Mouse (Mus musculus) layer of hippocampus, postnatal 14 days (tissue): Measurements from ENCODE around the gene Epb42. TPM values are rescaled to one million over a fixed set of nuclear protein-coding genes. Genes with fewer than 3 reads are reported as not detected.
"Not testable (repeated sequence)": the region's sequence is repeated elsewhere in the genome, so short reads cannot be mapped to it uniquely, and the experiment has no call there.

Experiments used
- DNase-seq, 2 experiments: peaks; one replicate each; pipeline ENCODE4 v3.0.0; 2021 to 2022; ENCODE audit warnings: low spot score in 2 of 2, mixed read lengths in 1 of 2
- long read RNA-seq, 2 experiments: library from polyadenylated mRNA; stranded (forward); transcript quantifications; one replicate each; pipeline ENCODE4 v2.0.0; 2021
- total RNA-seq, 2 experiments: library from RNA; stranded (reverse); gene quantifications; 2 replicates each; pipeline ENCODE4 v1.2.3; 2021

Epb42 gene
- not detected for total RNA-seq
- long read RNA-seq, experiment 1 = 0 reads
- long read RNA-seq, experiment 2 = 0 reads

DNA sequence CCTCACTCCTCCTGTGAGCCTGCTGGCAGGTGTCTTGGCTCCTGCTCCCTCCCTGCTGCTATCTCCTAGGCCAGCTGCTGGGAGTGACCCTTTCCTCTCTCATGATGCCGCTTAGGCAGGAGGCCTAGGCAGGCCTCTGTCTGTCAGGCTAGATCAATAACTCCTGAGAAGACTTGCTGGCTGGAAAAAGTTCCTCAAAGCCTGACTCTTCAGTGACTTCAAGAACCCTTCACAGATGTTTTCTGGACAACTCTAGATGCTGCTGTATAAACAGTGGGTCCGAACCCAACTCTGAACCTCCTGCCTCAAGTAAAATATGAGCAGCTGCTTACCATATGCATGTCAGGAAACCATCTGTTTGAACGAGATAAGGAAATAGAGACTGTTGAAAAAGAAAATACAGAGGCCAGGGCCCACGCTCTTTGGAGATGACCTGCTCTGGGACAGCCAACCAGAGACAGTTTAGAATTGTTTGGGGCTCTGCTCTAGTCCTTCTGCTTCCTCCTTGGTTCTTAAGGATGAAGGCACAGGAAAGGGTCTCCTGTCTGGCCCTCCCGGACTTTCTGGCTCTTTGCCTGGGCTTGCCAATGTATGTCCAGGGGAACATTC is at the start of gene Epb42:
Gene Epb42, minus strand, starts transcription at position 340 of the 609 bp plus-strand sequence.
- no peak for DNase-seq

DNA sequence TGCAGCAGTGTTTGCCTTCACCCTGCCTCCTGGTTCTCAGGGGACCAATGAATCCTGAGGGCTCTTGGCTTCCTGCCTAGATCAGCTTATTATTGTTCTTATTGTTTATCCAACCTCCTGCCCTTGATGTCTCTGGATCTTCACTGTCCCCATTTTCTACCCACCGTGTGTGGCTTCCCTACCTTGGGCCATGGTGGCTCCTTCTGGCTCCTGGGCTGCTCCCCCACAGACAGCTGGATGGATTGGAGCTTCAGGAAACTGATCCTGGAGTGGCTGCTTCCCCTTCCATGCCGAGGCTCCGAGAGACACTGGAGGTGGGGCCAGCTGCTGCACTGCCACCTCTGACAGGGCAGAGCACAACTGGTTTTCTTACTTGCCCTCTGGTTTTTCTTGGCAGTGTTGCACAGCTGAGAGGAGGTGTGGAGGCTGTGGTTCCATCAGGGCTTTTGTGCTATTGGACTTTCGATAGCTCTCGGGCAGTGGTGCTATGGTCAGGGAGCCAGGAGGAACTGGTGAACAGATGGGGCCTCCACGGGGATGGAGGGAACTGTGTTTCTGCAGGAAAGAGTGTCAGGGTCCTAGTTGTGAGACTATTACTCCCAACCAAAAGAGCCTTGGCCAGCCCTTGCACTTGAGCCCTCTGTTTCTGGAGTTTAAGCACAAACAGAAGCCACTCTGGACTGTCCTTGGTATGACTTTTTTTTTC is 48.8 kb upstream of the Epb42 start, which contains the start of gene Tgm5:
Gene Tgm5, minus strand, starts transcription at position 362 of the 706 bp plus-strand sequence.
- no peak for DNase-seq

DNA sequence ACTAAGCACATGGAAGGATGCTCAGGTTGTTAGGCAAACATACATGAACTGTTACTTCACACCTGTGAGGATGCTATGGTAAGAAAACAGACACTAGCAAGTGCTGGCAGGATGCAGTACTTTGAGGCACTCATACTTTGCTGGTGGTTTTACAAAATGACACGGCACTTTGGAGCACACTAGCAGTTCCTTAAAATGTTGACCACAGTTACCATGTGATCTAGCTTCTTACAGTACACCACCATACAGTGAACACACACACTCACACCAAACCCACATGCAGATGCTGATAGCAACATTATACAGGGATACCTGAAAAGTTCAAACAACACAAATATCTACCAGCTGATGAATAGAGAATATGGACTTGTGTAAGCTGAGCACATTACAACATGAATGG is 45.8 kb upstream of the Epb42 start:
- DNase-seq = no peak

DNA sequence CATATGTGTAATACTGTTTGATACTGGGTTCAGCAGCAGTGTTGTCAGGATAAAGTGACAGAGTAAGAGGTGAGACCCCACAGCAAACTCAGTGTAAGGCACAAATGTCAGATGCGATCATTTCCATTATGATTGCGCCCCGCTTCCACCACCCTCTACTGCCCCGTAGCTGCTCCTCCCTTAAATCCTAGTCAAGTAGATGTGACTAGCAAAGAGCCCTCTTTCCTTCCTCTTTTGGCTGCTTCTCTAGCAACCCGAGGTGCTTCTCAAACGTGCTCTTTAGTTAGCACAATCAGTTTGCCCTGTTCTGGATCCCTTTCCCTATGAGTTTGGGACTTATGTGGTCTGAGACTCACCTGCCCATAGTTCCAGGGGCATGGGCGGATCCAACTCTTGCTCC is 37.9 kb upstream of the Epb42 start:
- no peak for DNase-seq

DNA sequence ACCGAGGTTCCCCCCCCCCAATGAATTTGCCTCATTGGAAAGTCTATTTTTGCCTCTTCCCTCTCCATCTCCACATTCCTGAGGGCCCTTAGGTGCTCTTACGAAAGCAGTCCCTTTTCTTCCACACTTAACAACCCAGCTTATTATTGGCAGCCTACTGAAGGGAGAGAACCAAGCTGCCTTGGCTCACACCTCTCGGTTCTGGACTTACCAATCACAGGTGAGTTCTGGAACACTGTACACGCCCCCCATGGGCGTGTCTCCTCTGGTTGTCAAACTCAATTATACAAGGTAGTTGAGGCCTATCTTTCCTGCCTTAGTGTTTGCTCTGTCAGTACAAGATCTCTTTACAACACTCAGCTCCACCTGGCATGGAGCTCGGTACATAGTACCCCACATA is 35.0 kb upstream of the Epb42 start:
- DNase-seq = no peak

DNA sequence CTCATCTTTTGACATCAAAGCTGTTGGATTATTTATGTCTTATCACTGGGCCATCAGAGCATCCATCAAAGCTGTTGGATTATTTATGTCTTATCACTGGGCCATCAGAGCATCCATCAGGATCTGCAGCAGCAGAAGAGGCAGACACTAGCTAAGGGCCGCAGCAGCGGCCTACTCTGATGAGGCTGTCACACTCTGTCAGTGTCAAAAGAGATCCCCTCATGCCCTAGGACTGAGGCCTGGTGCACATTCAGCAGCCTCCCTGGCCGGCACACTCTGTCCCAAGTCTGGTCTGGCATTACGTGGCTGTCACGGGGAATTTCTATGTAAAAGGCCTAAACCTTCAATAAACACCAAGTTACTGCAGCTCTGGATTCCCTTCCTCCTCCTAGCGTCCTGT is 32.6 kb upstream of the Epb42 start:
- DNase-seq = no peak

DNA sequence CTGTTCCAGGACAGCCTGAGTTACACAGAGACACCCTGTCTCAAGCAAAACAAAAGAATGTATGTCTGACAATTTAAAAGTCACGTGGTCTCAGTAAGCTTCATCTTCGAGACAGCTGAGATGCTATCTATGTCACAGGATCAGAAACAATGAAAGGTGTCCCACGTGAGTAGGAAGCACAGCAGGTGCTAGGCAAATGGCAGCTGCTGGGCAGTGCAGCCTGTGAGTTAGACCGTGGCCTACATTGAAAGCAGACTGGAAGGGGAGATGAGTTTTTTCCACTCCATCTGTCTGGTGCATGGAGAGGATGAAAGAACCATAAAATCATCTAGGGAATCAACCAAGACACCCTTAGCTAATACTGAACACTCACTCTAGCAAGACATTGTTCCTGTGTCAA is 30.2 kb upstream of the Epb42 start:
- no peak for DNase-seq

DNA sequence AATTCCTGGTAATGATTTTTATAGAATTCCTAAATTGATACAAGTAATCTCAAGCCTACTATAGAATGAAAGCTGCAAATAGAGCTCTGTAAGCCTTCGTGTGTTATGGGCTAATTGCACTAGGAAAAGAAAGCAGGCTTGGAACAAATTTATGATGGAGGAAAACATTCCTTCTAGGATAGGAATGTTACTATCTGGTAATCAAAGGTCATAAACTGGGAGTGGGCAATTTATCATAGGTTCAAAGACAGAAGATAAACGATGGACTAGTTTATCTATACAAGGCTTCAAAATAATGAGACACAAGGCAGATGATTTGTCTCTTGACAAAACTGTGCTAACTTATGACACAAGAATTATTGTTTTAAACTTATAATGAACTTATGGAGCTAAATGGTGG is 24.4 kb upstream of the Epb42 start:
- no peak for DNase-seq

DNA sequence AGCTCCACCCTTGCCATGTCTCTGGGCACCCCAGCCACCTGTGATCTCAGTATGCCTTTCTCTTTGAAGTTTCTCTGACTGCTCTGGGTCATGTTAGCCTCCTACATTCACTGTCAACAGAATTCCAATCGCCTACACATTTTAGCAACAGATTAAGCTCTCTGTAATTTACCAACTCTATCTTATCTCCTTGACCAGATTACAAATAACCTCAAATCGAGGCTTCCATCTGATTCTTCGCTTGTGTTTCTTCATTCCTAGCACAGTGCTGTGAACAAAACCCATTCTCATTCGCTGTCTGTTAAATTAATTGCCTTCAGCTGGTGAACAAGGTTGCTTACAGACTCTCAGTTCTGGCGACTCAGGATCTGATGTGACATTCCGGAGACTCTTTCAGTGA is 21.1 kb upstream of the Epb42 start:
- DNase-seq = no peak

DNA sequence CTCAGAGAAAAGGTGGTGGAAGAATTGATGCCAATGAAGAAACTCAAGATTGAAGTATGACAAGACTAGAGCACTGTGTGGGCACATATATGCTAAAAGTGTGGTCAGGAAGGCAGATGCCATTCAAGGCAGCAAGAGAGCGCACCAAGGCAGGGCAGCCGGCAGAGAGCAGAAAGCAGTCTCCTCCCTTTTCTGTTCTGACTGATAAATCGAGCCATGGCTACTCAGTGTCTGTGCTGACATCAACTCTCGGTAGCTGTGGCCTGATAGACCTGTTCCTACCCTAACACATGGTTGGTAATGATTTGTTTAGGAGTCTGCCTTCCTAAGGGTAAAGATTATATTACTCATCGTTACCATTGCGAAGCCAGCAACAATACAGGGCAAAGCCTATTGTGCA is 19.0 kb upstream of the Epb42 start:
- DNase-seq = no peak

DNA sequence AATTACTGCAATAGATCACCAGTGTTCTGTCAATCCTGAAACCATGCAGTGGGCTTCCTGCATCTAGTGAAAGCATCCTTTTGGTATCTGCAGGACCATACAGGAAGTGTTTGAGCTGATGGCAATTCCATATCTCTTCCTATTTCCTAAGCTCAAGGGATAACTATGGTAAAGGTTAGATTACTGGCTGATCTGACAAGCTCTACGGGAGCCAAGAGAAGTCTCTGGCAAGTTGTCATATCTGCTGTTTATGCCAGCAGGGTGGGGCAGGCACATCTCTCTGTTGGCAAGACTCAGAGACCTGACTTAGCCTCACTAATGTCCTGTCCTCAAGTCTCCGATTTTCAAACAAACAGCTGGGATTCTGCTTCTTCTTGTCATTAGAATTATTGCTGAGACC is 17.2 kb upstream of the Epb42 start:
- no peak for DNase-seq

DNA sequence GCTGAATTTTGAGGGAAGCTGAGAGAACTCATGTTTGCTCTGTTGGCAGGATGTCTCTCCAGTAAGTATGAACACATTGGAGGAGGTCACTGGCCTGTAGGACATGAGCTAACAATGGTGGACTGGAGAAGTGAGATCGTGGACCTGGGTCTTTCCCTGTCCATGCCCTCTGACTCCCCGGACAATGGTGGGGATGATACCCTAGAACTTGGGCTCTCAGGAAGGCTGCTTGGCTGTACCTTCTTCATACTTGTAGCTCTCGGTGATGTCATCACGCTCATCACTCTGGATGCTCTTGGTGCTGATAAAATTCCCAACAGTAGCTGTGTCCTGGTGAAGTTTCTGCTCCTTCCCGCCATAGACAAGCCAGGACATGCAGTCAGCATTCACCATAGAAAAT is 15.3 kb upstream of the Epb42 start:
- no peak for DNase-seq

DNA sequence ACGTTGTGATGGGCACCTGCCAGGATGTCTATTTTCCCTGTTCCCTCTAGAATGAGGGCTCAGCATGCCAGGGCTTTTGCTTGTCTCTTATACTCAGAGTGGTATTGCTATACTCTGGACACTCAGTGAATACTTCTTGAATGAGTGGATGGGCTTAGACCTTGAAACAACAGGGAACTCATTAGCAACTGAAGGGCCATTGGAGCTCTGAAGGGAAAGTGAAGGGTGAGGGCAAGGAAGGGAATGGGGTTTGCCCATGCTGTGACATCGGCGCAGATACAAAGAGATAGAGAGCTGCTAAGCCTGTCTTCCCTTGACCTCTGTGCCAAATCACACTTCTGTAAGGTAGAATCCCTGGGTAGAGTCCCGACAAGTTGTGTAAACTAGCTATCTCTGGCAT is 8.8 kb upstream of the Epb42 start:
- DNase-seq = no peak

DNA sequence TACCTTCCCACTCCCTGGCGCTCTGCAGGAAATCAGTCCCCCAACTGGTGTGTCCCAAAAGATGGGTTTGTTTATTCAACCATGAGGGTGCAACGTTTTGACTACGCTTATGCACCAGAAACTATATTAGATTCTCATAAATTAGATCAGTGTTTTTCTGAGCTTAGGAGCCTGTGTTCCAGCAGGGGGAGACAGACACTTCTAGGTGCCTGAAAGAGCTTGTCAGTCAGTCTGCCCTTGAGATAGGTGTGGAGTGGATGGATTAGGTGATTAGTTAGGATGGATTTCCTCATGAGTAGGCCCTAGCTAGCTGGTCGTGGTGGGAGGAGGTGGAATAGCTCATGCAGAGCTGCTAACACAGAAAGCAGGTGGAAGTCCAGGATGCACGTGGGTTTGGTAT is 4.2 kb upstream of the Epb42 start:
- DNase-seq = peak; percentile 22 to 59

DNA sequence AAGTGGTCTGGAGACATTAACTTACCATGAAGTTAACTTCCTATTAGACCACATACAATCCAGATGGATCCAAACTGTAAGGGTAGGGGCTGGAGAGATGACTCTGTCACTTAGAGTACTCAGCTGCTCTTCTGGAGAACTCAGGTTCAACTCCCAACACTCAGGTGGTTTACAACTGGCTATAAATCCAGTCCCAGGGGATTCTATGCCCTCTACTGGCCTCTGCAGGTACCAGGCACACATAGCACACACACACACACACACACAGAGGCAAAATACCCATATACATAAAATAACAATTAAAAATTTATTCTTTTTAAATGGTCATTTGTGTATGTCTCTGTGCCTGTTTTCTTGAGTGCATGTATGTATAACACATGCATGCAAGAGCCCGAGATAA is 2.5 kb upstream of the Epb42 start:
- no peak for DNase-seq

DNA sequence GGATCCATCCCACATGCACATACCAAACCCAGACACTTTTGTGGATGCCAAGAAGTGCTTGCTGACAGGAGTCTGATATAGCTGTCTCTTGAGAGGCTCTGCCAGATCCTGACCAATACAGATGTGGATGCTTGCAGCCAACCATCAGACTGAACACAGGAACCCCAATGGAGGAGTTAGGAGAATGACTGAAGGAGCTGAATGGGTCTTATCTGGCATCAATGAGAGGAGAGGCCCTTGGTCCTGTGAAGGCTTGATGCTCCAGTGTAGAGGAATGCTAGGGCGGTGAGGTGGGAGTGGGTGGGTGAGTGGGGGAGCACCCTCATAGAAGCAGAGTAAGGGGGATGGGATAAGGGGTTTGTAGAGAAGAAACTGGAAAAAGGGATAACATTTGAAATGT is 2.0 kb upstream of the Epb42 start:
- DNase-seq = not testable (repeated sequence)

DNA sequence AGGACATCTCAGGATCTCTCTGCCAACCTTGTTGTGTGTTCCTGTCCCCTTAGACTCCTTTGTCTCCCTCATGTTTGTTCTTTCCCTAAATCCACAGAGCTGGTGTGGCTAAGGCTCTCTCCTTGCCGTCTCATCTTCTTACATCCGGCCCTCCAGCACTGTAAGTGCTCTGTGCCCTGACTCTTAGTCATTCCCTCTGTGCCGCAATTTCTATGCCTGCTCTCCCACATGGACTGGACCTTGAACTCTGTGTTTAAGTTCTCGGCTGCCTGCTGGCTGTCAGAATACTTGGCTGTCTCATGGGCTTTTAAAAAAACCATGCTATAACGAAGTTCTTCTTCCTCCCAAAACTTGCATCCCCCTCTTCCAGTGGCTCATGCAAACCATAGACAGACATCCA is 14.0 kb downstream of the Epb42 start:
- no peak for DNase-seq

DNA sequence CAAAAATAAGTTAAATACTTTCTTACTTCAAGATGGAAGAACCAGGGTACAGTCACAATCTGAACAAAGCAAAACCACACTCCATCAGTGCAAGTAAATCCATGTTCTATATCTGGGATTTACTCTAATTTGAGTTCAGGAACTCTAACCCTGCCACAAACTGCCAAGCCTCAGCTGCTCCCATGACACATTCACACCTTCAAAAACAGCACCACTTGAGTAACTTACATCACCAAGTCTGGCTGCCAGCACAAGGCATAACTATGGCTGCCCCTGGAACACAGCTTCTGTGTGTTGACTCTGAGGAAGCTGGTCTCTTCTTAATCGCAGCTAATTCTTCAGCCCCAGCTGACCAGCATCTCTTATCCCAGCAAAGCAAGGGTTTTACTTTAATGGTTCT is 19.7 kb downstream of the Epb42 start:
- no peak for DNase-seq

DNA sequence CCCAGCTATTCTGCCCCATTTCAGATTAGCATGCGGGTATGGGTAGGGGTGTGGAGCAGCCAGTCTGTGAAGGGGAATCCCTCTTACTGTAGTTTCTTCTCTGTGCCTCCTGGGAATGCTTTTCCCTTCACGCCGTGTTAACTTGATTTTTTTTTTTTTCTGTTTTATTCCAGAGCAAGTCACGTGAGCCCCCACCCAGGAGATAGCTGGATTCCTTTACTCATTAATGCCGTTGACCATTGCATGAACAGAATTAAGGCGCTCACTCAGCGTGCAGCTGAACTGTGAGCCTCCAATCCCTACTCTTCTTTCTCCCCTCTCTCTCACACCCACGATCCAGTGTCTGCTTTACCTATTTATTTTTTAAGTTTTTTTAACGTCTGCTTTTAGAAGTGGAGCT is 20.6 kb downstream of the Epb42 start:
- DNase-seq = no peak

DNA sequence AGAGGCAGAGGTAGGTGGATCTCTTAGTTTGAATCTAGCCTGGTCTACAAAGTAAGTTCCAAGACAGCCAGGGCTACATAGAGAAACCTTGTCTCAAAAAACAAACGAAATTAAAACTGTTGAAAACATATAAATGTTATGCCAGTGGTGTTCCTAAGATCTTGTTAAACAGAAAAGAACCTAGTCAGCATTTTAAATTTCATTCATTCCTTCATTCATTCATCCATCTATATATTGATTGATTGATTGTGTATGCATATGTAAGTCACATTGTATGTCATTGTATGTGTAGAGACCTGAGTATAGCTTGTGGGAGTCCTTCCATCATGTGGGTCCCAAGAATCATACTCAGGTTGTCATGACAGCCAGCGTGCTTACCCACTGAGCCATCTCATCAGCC is 21.4 kb downstream of the Epb42 start:
- no peak for DNase-seq

DNA sequence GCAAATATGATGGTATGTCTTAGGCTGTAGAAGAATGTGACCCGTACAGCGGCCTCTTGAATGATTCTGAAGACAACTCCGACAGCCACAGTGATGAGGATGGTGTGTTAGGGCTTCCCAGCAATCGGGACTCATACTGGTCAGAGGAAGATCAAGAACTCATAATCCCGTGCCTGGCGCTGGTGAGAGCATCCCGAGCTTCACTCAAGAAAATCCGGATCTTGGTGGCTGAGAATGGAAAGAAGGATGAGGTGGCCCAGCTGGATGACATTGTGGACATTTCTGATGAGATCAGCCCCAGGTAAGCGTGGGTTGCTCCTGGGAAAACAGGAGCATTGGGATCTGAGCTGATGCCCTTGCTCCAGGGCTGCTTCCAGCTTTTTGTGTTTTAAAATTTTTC is 24.2 kb downstream of the Epb42 start:
- DNase-seq = no peak

DNA sequence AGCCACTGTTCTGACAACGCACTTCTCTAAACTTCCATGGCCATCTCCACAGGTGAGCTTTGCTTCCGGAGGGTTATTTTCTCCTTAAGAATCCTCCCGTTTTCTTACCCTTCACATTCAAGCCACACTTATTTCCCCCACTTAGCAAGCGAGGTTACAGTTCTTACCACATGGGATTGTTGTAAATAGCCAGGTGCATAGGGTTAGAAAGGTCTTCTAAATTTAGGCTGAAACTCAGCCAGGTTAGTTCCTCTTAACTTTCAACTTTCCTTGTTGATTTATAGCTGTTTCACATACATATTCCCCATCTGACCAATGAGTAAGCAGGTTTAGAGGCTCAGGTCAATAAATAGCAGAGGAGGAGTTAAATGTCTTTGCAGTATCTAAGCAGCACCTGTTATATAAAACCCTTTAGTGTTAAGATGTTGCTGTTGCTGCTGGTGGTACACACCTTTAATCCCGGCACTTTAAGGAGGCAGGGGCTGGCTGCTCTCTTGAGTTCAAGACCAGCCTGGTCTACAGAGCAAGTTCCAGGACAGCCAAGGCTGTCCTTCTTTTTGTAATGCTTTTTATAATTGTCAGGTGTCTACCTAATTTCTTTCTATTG is 27.7 kb downstream of the Epb42 start:
- no peak for DNase-seq

DNA sequence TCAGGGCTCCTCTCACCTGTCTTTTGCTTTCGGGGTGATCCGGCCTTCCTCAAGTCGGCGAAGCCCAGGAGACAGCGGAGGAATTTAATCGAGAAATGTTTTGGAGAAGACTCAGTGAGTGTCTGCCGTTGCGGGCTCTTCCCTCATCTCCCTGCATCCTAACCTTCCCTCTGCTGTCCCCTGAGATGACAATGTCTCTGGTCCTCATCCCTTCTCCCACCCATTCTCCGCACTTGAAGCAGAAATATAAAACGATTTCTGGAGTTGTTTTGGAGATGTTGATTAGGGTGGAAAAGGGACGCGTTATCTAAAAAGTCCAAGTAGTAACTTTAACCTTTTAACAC is 28.2 kb downstream of the Epb42 start:
- DNase-seq = no peak
